Comparison of ENCODE assay signal across 30 mouse cellular contexts in genomic region chr1:83110992-83111391, GRCm38 (mm10). TPM values are rescaled to one million over a fixed set of nuclear protein-coding genes. Genes with fewer than 3 reads are reported as not detected.
"Had no signal": no experiment of that assay in that cellular context is flagged by ENCODE, and none has a peak within 500 bp of the region (broad histone marks: within the 10 kb centered on the region; RNA-seq: fewer than 3 reads in every experiment).

No protein-coding gene starts in this region.

- H3K27ac ChIP-seq: heart, adult 2 months; heart, embryonic 13.5 days; heart, embryonic 15.5 days; hindbrain, embryonic 12.5 days; hindbrain, embryonic 14.5 days; layer of hippocampus, adult 2 months; limb, embryonic 13.5 days; limb, embryonic 15.5 days; liver, embryonic 12.5 days; liver, embryonic 14.5 days had no signal

- H3K27me3 ChIP-seq: heart, embryonic 13.5 days; heart, embryonic 15.5 days; hindbrain, embryonic 12.5 days; limb, embryonic 13.5 days; limb, embryonic 15.5 days; liver, embryonic 12.5 days had no signal

- H3K4me3 ChIP-seq: heart, adult 2 months; heart, embryonic 13.5 days; heart, embryonic 15.5 days; hindbrain, embryonic 12.5 days; layer of hippocampus, adult 2 months; limb, embryonic 13.5 days; limb, embryonic 15.5 days; liver, embryonic 12.5 days had no signal

- ATAC-seq: hindbrain, embryonic 16.5 days; liver, embryonic 12.5 days had no signal

- H3K9ac ChIP-seq: heart, embryonic 13.5 days; heart, embryonic 15.5 days; hindbrain, embryonic 12.5 days; hindbrain, embryonic 14.5 days; limb, embryonic 13.5 days; limb, embryonic 15.5 days; liver, embryonic 12.5 days; liver, embryonic 14.5 days had no signal

- DNase-seq: gastrocnemius, postnatal 14 days; gastrocnemius, postnatal 36 days; heart, adult 11 months; heart, adult 2 months; heart, postnatal 14 days; heart, postnatal 36 days; kidney, adult 18-20 months; kidney, adult 8-10 months; kidney, postnatal 10 days; kidney, postnatal 25 days; layer of hippocampus, postnatal 36 days; left cerebral cortex, postnatal 4 days had no signal

- H3K9me3 ChIP-seq: heart, embryonic 13.5 days; heart, embryonic 15.5 days; hindbrain, embryonic 12.5 days; limb, embryonic 13.5 days; limb, embryonic 15.5 days; liver, embryonic 12.5 days had no signal

- H3K4me1 ChIP-seq: hindbrain, embryonic 12.5 days; limb, embryonic 13.5 days; limb, embryonic 15.5 days; liver, embryonic 12.5 days had no signal

- H3K4me2 ChIP-seq: heart, embryonic 11.5 days; heart, embryonic 13.5 days; heart, embryonic 15.5 days; hindbrain, embryonic 12.5 days; hindbrain, embryonic 14.5 days; limb, embryonic 13.5 days; limb, embryonic 15.5 days; liver, embryonic 12.5 days had no signal

- H3K36me3 ChIP-seq: heart, embryonic 13.5 days; heart, embryonic 15.5 days; hindbrain, embryonic 12.5 days; limb, embryonic 13.5 days; limb, embryonic 15.5 days; liver, embryonic 12.5 days had no signal

RNA-seq across cellular contexts. Expression of gene Ccl20, which starts 5.6 kb away (rescaled TPM):
- polyA plus RNA-seq: gonadal fat pad, adult 2 months; heart, embryonic 15.5 days; heart, postnatal 0 days; hindbrain, embryonic 12.5 days; hindbrain, embryonic 14.5 days; hindbrain, embryonic 16.5 days; limb, embryonic 11.5 days; limb, embryonic 13.5 days; limb, embryonic 15.5 days; liver, adult 2 months had no signal

RNA-seq across cellular contexts. Expression of gene Daw1, which starts 48.6 kb away (rescaled TPM):
- polyA plus RNA-seq: heart, embryonic 11.5 days; heart, embryonic 13.5 days; heart, postnatal 0 days; kidney, embryonic 14.5 days; limb, embryonic 15.5 days; liver, adult 2 months; liver, embryonic 12.5 days; liver, embryonic 14.5 days had no signal

RNA-seq across cellular contexts. Expression of gene Krtap28-13, which starts 50.3 kb away (rescaled TPM):
- polyA plus RNA-seq: gonadal fat pad, adult 2 months; heart, adult 2 months; heart, embryonic 13.5 days; heart, embryonic 15.5 days; heart, postnatal 0 days; hindbrain, embryonic 12.5 days; hindbrain, embryonic 14.5 days; hindbrain, embryonic 16.5 days; inflammation-experienced regulatory T-cells, adult 6 months; kidney, embryonic 14.5 days; kidney, embryonic 16.5 days; limb, embryonic 11.5 days; limb, embryonic 13.5 days; limb, embryonic 15.5 days; liver, adult 2 months; liver, embryonic 12.5 days; liver, embryonic 14.5 days had no signal

RNA-seq across cellular contexts. Expression of gene A030005K14Rik, which starts 51.8 kb away (rescaled TPM):
- polyA plus RNA-seq: gonadal fat pad, adult 2 months; heart, adult 2 months; heart, embryonic 11.5 days; heart, embryonic 13.5 days; heart, embryonic 15.5 days; heart, postnatal 0 days; hindbrain, embryonic 12.5 days; hindbrain, embryonic 14.5 days; hindbrain, embryonic 16.5 days; inflammation-experienced regulatory T-cells, adult 6 months; kidney, embryonic 14.5 days; kidney, embryonic 16.5 days; limb, embryonic 11.5 days; limb, embryonic 13.5 days; limb, embryonic 15.5 days; liver, adult 2 months; liver, embryonic 12.5 days; liver, embryonic 14.5 days had no signal
